Mouse (Mus musculus) heart, postnatal 0 days (tissue): Measurements from ENCODE around the gene Pld1. TPM values are rescaled to one million over a fixed set of nuclear protein-coding genes. Genes with fewer than 3 reads are reported as not detected.

Source experiments
- ATAC-seq: fragments of 200-750 bp; cut with Nextera tagmentation; 2 replicates; pipeline ENCODE4 v1.8.0; 2017; ENCODE audit warnings: low read depth, moderate number of reproducible peaks, moderate library complexity; ENCODE audit not compliant: insufficient read depth
- DNase-seq: peaks from one replicate; pipeline ENCODE4 v3.0.0-alpha.2; 2016; ENCODE audit warnings: low spot score
- H3K27ac ChIP-seq: fragments of 300-500 bp; sonication (generic); 2 replicates; pipeline ENCODE4 v1.5.1; 2014; ENCODE audit warnings: low read depth, mild to moderate bottlenecking
- H3K27me3 ChIP-seq: fragments of 300-500 bp; sonication (generic); 2 replicates; pipeline ENCODE4 v1.6.1; 2014; ENCODE audit warnings: low read length, mixed read lengths; ENCODE audit not compliant: control insufficient read depth, insufficient read depth
- H3K36me3 ChIP-seq: fragments of 300-500 bp; sonication (generic); replicated peaks from 2 replicates; pipeline ENCODE4 v1.6.1; 2014; ENCODE audit warnings: low read length, mixed read lengths; ENCODE audit not compliant: control insufficient read depth, insufficient read depth
- H3K4me1 ChIP-seq: fragments of 300-500 bp; sonication (generic); 2 replicates; pipeline ENCODE4 v1.6.1; 2014; ENCODE audit warnings: antibody characterized with exemption; ENCODE audit not compliant: control insufficient read depth, insufficient read depth
- H3K4me2 ChIP-seq: fragments of 300-500 bp; sonication (generic); 2 replicates; pipeline ENCODE4 v1.6.1; 2014; ENCODE audit warnings: low read depth, mild to moderate bottlenecking, low read length, moderate library complexity
- H3K4me3 ChIP-seq: fragments of 300-500 bp; sonication (generic); 2 replicates; pipeline ENCODE4 v1.5.1; 2014; ENCODE audit warnings: low read depth, low read length
- H3K9ac ChIP-seq: fragments of 300-500 bp; sonication (generic); replicated peaks from 2 replicates; pipeline ENCODE4 v1.6.1; 2014; ENCODE audit warnings: low read depth, low read length, mixed read lengths
- H3K9me3 ChIP-seq: fragments of 300-500 bp; sonication (generic); replicated peaks from 2 replicates; pipeline ENCODE4 v1.6.1; 2016; ENCODE audit warnings: low read length; ENCODE audit not compliant: control insufficient read depth
- CTCF ChIP-seq: IDR thresholded peaks from 2 replicates; pipeline ENCODE4 v1.5.1; 2016; ENCODE audit warnings: antibody characterized with exemption, control low read depth, low read depth
- EP300 ChIP-seq: IDR thresholded peaks from 2 replicates; pipeline ENCODE4 v1.6.1; 2016; ENCODE audit warnings: antibody characterized with exemption, low read depth
- WGBS: fragments of 180-500 bp; shearing (Covaris S2); extraction: QIAGEN DNeasy Blood & Tissue Kit; methylation state at CpG from one replicate; pipeline ENCODE4 v1.1.7; 2014; 5-methylcytosine and 5-hydroxymethylcytosine counted together
- polyA plus RNA-seq: library from polyadenylated mRNA; unstranded; fragments of >200 nt; fragmentation: Nextera tagmentation; extraction: Ambion mirVana; gene quantifications from 2 replicates; pipeline ENCODE4 v1.2.1, GENCODE M21; 2015
- total RNA-seq: library from RNA; depleted of rRNA; stranded (reverse); fragments of >200 nt; gene quantifications from 2 replicates; pipeline ENCODE4 v1.2.3, GENCODE M21; 2014; ENCODE audit warnings: low replicate concordance; rRNA removed

Gene Pld1
- 7.6 and 16.7 TPM in 2 replicates for total RNA-seq
- polyA plus RNA-seq: 5.0 and 5.7 TPM in 2 replicates

- Histone ChIP-seq H3K27ac (peak within 1 kb of the TSS; percentile 89), H3K4me2 (peak within 1 kb of the TSS; percentile 94), H3K9me3 (no peaks in the 10 kb centered on the region), H3K9ac (peak within 1 kb of the TSS; percentile 79), H3K4me1 (peaks cover 19% of the 10 kb centered on the region), H3K36me3 (no peaks in the 10 kb centered on the region), H3K27me3 (no peaks in the 10 kb centered on the region), H3K4me3 (peak within 1 kb of the TSS; percentile 75)
- WGBS: under 1% methylated on average over 66 of the region's 68 CpGs
- TF ChIP-seq EP300: 0 out of 2 replicates have a peak, but pooled peaks have one; percentile 18
- no peak for TF ChIP-seq CTCF
- ATAC-seq: peak; percentile 89
- peak; percentile 67 for DNase-seq
Observed at GRCm38 (mm10) chr3:27938381-27939323, at the start of gene Pld1. Pld1 (plus strand) TSS chr3:27938695.

GRCm38 (mm10) chr3:27896318-27896892, 42.1 kb upstream of the Pld1 start, which contains the start of gene Tmem212:
Tmem212 (minus strand) TSS chr3:27896368.
- WGBS: 71% methylated on average over 8 of the region's 8 CpGs
- peak within 1 kb of the TSS; percentile 56 for H3K27ac ChIP-seq
- DNase-seq: no peak
- no peak within 1 kb of the TSS for H3K9ac ChIP-seq
- H3K9me3 ChIP-seq: no peaks in the 10 kb centered on the region
- H3K4me1 ChIP-seq: peaks cover 6% of the 10 kb centered on the region
- no peak for ATAC-seq
- no peaks in the 10 kb centered on the region for H3K27me3 ChIP-seq
- TF ChIP-seq CTCF (no peak), EP300 (no peak)
- H3K4me3 ChIP-seq: no peak within 1 kb of the TSS
- no peaks in the 10 kb centered on the region for H3K36me3 ChIP-seq
- no peak within 1 kb of the TSS for H3K4me2 ChIP-seq

- no peak for DNase-seq
- Histone ChIP-seq H3K9ac (no peak overlapping the region), H3K36me3 (no peaks in the 10 kb centered on the region), H3K27ac (no peak overlapping the region), H3K4me1 (peaks cover 6% of the 10 kb centered on the region), H3K9me3 (no peaks in the 10 kb centered on the region), H3K4me3 (no peak overlapping the region), H3K4me2 (no peak overlapping the region), H3K27me3 (no peaks in the 10 kb centered on the region)
- TF ChIP-seq EP300 (no peak), CTCF (no peak)
- 54% methylated on average over 10 of the region's 10 CpGs for WGBS
- ATAC-seq: 0 out of 2 replicates have a peak, but pooled peaks have one; percentile 25
Observed at GRCm38 (mm10) chr3:27898178-27898577, 40.3 kb upstream of the Pld1 start.

- ATAC-seq (peak; percentile 56), DNase-seq (peak; percentile 51)
- no peaks in the 10 kb centered on the region for H3K27me3 ChIP-seq
- no peaks in the 10 kb centered on the region for H3K9me3 ChIP-seq
- whole genome bisulfite sequencing: 44% methylated on average over 13 of the region's 13 CpGs
- peaks cover 6% of the 10 kb centered on the region for H3K4me1 ChIP-seq
- H3K4me2 ChIP-seq: no peak overlapping the region
- H3K36me3 ChIP-seq: no peaks in the 10 kb centered on the region
- H3K9ac ChIP-seq: no peak overlapping the region
- no peak for TF ChIP-seq EP300
- 0 out of 2 replicates have a peak, but pooled peaks have one; percentile 7 for TF ChIP-seq CTCF
- no peak overlapping the region for H3K4me3 ChIP-seq
- peak overlapping the region; percentile 51 for H3K27ac ChIP-seq
Observed at GRCm38 (mm10) chr3:27899012-27899726, 39.3 kb upstream of the Pld1 start.

GRCm38 (mm10) chr3:27901846-27902245, 36.6 kb upstream of the Pld1 start:
- H3K9me3 ChIP-seq: no peaks in the 10 kb centered on the region
- no peaks in the 10 kb centered on the region for H3K27me3 ChIP-seq
- peaks cover 16% of the 10 kb centered on the region for H3K4me1 ChIP-seq
- 90% methylated on average over 6 of the region's 6 CpGs for WGBS
- no peak overlapping the region for H3K27ac ChIP-seq
- no peak overlapping the region for H3K4me2 ChIP-seq
- ATAC-seq (no peak), DNase-seq (no peak)
- no peak overlapping the region for H3K4me3 ChIP-seq
- TF ChIP-seq EP300 (no peak), CTCF (peak; percentile 25)
- H3K36me3 ChIP-seq: no peaks in the 10 kb centered on the region
- no peak overlapping the region for H3K9ac ChIP-seq
